Mouse (Mus musculus): ENCODE data around the gene Baiap2l2.

The Baiap2l2 gene

DNA sequence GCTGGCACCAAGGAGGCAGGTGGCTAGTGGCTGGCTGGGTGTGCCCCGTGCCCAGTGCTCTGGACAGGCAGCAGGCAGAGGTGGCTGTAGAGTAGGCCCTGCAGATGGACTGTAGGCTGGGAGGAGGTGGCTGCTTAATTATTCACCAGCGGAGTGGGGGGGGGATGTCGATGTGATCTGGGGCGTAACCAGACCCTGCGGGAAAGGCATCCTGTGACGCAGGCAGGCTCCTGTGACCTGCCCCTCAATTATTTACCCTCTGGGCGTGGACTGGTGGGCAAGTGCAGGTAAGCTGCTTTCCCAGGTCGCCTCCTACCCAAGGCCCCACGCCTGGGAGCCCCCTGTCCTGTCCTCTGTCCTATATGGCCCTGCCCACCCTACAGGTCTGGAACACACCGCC is at the start of gene Baiap2l2:
Gene Baiap2l2, minus strand, starts transcription at position 139 of the 400 bp plus-strand sequence.
- DNase-seq (ENCODE audit: low read depth, low spot score), result no peak

DNA sequence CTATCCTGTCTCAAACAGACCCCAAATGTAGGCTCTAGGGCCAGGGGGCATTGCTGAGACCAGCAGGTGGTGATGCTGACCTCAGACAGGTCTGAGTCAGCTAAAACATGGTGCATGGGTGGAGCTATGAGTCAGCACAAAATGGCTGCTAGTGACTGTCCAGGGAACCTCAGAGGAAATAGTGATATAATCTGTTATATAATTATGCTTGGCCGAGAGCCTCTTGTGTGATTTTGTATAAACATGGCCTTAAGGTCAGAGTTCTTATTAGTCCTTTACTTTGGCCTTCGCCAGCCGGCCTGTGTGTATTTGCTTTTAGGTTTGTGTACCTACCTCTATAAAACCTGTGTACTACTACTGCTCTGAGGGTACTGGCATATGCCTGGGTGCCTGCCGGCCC is 48.1 kb upstream of the Baiap2l2 start:
- peak; percentile 47 for DNase-seq (ENCODE audit: low read depth, low spot score)

DNA sequence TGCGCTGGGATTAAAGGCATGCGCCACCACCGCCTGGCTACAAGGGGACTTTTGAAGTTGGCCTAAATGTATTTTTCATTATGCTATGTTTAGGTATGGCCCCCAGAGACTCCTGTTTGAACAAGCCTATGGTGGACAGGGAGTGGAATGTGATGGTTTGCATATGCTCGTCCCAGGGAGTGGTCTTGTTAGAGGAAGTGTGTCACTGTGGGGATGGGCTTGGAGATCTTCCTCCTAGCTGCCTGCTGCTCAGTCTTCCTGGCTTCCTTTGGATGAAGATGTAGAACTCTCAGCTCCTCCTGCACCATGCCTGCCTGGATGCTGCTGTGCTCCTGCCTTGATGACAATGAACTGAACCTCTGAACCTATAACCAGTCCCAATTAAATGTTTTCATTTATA is 45.2 kb upstream of the Baiap2l2 start:
- no peak for DNase-seq (ENCODE audit: low read depth, low spot score)

DNA sequence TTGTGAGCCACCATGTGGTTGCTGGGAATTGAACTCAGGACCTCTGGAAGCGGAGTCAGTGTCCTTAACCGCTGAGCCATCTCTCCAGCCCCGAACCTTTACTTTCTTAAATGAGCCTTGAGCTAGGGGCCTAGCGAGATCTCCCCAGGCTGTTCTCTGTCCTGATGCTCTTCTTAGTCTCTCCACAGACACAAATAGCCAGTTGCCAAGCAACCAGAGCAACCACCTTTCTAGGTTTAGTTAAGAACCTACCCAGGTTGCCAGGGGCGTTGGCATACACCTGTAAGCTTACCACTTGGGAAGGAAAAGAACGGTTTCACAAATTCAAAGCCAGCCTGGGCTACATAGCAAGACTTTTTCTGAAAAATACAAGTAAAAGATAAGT is 44.6 kb upstream of the Baiap2l2 start:
- DNase-seq (ENCODE audit: low read depth, low spot score), result no peak

DNA sequence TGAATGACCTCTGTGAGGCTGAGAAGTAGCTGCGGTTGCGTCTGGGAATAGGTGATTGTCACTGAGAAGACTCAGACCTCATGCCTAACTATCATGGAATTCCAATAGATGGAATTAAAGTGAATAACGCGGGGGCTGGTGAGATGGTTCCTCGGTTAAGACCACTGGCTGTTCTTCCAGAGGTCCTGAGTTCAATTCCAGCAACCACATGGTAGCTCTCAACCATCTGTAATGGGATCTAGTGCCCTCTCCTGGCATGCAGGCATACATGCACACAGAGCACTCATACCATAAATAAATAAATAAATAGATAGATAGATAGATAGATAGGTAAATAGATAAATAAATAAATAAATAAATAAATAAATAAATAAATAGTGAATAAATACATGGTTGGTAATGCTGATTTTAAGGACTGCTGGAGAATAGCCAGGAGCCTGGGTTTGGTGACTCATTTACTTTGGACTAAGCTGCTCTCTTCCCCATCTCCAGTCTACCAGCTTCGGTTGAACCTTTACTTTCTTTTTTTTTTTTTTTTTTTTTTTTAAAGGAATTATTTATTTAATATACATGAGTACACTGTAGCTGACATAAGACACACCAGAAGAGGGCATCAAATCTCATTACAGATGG is 44.1 kb upstream of the Baiap2l2 start:
- DNase-seq (ENCODE audit: low read depth, low spot score), result no peak

DNA sequence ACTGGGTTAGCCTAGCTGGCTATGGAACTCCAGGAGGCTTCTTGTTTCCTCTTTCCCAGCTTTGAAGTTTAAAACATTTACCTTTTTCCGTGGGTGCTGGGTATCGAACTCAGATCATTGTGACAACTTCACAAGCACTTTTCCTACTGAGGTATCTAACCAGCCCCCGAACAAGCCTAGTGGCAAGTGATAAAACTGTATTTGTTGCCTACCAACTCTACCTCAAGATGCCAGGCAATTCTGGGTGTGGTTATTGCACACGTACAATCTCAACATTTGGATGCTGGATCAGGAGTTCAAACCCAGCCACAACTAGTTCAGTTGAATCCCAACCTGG is 43.6 kb upstream of the Baiap2l2 start:
- DNase-seq (ENCODE audit: low read depth, low spot score), result no peak

DNA sequence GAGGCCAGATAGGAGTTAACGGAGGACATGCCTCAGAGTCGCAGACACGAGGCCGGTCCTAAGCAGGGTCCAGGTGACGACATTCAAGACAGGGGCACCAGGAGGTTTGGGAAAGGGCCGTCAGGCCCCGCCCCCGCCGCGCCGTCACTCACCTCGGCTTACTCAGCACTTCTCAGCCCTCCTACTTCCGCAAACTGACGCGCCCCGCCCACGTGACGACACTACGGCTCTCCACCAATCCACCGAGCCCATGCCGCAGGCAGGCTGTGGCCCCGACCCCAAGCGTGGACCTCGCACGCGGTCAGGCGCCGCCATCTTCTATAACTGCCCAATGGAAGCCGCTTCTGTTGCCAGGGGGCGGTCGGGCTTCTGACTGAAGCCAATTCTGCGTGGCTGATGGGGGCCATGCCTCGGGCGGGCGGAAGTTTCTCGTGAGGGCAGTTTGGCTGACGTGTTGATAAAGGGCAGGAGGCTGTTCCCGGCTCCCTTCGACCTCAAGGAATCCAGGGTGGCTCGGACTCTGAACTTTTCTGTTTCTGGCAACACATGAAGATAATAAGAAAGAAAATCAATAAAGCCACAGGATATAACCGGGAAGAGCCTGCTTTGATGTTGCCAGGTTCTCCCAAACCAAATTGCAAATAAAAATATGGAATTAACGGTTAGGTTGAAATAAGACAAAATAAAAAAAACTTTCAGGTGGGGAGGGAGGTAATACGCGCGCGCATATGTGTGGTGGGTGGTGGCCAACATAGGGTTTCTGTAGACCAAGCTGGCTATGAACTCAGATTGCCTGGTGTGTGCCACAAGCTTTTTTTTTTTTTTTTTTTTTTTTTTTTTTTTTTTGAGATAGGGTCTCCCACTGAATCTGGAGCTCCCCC is 43.0 kb upstream of the Baiap2l2 start, which contains the start of gene Pla2g6:
Gene Pla2g6, minus strand, starts transcription at position 333 of the 881 bp plus-strand sequence.
- peak; percentile 98 for DNase-seq (ENCODE audit: low read depth, low spot score)

DNA sequence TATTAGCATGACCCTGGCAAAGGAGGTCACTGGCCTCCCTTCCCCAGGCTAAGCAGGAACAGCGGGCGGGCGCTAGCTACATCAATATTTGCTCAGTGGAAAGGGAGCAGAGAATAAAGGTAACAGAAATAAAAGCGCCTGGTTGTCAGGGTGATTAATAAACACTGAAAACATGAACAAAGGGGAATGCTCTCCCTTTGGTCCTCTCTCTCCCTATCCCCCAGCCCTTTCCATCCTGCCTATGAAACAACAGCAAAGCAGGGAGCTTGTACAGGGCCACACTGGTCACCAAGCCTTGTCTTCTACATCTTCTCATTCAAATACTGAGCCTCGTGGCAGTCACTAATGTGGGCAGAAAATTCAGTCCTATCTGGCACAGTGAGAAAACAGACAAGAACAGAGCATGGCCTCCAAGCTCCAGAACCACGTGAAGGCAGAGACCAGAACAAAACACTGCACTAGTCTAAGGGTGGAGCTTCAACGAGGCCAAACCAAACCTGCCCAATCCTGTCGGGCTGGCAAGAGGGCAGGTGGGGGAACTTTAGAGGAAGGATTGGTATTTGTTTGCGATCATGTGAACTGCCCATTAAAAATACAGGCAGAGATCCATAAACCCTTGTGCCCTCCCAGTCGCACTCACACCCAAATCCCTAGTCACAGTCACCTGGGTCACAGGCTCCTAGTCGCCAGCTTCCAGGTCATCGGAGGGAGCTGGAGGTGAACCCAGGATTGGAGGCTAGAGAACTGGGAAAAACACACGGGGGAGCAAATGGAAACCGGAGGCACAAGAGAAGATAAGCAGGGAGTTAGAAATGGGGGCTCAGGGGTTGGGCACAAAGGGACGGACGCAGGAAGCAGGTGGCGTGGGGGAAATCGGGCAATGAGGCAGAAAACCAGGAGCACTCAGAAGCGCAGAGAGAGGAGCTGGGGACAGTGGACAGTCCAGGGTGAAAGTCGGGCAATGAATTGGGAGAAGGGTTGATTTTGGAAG is 41.9 kb upstream of the Baiap2l2 start:
- no peak for DNase-seq (ENCODE audit: low read depth, low spot score)

DNA sequence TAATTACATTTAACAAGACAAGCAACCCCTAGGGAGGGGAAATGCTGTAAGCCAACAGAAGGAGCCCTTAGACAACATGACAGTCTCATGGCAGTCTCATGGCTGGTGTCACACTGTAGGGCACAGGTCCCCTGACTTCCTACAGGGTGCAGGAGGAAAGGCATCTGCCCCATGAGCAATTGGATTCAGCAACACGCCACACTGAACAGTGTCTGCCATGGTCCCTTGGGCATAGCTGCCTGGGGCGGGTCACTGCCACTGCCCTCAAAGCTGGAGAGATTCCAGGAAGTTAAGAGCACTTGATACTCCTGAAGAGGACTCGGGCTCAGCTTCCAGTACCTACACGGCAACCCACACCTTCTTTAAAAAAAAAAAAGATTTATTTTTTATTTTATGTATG is 40.9 kb upstream of the Baiap2l2 start:
- DNase-seq (ENCODE audit: low read depth, low spot score), result no peak

DNA sequence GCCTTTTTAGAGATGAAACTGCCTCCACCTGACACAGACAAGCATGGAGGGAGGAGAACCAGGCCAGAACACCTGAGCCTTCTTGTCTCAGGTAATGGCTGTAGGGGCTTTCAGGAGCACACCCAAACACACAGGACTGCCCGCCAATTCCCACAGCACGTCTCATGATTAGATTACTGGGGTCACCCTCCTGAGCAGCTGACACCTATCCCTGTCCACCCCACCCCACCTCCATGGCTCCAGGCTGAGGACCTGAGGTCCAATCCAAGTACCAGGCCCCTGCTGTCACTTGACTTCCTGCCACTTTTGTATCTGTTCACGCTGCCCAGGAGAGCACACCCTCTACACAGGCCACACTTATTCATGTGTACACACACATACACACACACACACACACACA is 40.4 kb upstream of the Baiap2l2 start:
- DNase-seq (ENCODE audit: low read depth, low spot score), result no peak

DNA sequence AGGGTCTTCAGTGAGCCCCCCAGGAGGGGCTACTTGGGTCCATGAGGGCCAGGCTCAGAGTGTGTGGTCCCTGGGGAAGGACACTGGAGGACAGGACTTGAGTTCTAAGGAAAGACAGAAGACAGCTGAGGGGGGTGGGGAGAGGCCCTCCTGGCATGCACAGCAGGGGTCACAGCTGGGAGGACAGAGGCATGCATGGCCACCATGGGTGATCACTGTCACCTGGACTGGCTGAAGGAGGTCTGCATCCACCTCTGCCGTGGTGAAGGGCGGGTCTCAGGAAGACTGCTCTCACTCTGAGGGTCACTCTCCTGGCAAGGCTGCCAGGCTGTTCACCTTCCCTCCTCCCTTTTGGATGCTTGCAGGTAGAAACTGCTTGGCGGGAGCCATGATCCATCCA is 39.0 kb upstream of the Baiap2l2 start:
- no peak for DNase-seq (ENCODE audit: low read depth, low spot score)

DNA sequence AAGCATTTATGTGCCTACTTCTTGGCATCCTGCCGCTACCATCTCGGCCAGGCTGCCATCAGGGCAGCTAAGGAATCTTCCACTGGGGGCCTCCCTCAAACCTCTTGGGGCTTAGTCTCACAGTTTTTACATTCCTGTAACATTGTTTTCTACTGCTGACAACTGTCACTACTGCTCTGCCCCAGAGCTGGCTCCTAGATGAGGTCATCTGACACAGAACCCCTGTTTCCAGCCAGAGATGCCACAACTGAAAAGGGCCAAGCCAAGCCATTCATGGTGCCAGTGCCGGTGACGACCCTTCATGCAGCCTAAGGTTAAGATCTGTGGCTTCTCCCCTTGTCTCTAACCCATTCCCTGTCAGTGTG is 38.4 kb upstream of the Baiap2l2 start:
- DNase-seq (ENCODE audit: low read depth, low spot score), result no peak

DNA sequence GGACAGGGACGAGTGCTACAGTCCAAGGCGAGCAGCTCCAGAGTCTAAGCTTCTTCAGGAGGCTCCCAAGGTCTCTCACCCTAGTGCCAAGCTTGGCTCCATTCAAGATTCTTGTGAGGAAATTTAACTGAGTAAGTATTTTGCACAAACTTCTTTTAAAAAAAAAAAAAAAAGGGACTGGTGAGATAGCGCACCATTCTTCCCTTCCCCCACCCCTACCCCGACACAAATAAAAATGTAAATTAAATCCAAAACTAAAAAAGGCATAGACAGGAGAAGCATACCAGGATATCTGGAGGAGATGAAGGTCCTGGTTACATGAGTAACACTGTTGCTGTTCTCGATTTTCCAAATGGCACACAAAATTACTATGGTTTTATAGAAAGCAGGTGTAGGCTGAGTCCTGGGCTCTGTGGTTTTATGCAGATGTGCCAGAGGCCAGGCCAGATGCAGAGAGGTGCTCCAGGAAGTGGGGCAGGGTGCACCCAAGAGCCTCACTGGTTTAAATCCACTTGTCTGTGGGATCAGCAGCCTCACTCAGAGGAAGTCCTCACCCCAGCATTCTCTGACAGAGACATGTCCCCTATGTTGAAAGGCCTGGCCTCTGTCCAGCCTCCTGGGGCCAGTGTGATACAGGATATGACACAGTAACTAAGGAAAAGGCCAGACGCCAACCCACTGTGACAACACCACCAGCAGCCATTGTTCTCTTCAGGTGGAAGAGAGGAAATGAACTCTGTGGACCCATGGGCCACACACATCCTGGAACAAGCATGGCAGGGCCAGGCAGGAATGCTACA is 37.9 kb upstream of the Baiap2l2 start:
- peak; percentile 61 for DNase-seq (ENCODE audit: low read depth, low spot score)

DNA sequence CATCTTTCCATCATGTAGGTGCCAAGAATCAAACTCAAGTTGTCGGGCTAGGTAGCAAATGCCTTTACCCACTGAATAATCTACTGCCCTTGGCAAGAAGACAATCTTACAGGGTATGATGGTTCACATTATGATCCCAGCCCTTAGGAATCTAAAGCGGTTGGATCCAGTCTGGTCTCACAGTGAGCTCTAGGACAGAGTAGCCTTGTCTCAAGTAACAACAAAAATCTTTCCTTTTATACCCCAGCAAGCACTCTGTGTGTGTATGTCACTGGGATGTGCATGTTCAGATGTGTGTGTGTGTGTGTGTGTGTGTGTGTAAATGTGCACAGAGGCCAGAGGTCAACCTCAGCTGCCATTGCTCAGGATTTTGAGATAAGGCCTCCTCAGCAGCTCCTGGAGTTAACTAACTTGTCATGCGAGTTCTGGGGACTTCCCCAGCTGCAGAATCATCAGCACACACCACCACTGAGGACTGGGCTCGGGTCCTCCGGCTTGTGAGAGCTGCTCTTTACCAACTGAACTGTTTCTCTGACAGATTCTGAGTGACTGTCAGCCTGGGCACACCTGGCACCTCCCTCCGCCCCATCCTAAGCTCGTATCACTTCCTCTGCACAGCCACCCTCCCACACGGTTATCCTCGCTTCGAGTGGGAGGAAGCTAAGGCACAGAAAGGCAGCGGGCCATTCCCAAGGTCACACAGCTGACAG is 37.1 kb upstream of the Baiap2l2 start:
- DNase-seq (ENCODE audit: low read depth, low spot score), result no peak

DNA sequence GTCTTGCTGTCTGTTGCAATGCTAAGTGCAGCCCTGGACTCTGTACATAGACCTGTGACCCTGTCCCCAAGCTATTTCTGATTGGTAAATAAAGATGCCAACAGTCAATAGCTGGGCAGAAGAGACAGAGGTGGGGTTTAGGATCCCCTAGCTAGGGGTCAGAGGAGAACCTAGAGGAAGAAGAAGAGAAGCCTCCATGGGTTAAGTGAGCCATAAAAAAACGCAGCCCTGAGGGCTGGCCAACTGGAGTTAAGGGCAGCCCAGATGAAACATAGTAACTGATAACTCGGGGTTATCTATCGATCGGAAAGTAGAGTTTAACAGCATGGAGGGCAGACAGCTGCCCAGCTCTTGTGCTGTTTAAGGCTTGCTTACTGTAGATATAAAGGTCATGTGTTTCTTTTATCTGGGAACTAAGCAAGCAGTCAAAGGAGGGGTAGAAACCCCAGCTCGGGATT is 36.4 kb upstream of the Baiap2l2 start:
- DNase-seq (ENCODE audit: low read depth, low spot score), result no peak

DNA sequence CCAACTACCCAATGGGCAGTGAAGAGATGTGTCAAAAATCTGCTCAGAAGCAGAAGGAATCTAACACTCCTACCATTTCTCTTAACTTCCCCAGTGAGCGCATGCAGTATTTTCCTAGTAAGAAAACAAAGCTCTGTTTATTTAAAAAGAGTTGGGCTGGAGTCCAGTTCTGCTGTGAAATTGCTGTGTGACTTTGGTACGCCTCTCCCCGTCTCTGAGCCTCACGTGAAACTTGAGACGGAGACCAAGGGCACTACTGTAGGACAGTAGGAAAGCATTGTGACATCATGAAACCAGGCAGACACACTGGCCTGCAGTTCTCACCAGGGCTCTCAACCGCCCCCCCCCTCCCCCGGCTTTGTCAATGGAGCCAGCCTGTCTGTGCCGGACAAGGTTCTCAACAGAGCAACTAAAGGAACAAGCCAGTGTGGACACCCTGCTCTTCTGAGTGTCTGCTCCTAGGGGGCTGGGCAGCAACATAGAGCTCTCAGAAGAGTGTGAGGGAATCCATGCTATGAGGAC is 28.6 kb upstream of the Baiap2l2 start:
- no peak for DNase-seq (ENCODE audit: low read depth, low spot score)

DNA sequence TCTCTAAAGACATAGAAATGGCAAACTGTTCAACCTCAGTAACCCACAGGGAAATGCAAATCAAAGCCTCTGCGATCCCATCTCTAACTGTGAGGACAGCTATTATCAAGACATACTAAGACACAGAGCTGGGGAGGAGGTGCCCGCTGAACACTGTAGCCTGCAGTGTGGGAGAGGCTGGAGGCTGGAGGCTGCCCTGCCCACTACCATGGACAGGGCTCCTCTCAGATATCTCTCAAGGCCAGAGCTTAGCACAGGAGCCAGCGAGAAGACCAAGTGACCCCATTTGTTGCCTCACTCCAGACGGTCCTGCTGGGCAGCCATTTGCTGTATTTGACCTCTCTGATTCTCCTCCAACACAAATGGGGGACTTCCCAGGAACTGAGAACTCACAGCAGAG is 22.5 kb upstream of the Baiap2l2 start:
- no peak for DNase-seq (ENCODE audit: low read depth, low spot score)

DNA sequence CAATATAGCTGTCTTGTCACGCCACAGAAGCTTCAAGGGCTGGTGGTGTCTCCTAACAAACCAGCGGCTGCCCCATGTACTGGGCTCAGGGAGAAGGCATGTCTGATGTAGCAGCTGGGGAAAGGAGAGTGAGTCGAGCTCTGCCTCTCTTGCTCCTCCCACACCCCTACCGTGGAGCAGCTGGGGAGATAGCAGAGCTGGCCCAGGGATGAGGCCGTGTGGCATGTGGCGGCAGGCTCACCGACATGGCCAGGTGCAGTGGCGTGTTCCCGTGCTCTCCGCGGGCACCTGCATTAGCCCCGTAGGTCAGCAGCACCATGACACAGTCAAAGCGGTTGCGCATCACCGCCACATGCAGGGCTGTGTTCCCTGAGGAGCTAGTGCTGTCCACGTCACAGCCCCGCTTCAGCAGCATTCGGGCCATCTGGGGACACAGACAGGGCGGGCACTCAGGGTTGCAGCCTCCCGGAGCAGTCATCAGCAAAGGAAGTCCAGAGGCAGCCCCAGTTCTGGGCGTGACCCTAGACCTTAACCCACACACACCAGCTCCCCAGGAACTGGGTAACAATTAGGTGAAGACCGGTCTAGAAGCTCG is 20.8 kb upstream of the Baiap2l2 start:
- no peak for DNase-seq (ENCODE audit: low read depth, low spot score)

DNA sequence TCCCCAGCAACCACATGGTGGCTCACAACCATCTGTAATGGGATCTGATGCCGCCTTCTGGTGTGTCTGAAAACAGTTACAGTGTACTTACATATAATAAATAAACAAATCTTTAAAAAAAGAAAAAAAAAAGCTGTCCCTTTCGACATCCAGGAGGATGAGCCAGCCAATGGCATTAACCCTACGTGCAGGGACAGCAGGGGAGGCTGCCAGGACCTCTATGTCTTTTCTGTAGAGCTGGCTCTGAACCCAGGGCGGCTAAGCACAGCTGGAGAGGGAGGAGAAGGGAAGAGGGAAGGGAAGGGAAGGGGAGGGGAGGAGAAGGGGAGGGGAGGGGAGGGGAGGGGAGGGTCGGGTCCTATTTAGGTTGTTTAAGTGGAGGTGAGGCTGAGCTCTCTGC is 19.5 kb upstream of the Baiap2l2 start:
- no peak for DNase-seq (ENCODE audit: low read depth, low spot score)

DNA sequence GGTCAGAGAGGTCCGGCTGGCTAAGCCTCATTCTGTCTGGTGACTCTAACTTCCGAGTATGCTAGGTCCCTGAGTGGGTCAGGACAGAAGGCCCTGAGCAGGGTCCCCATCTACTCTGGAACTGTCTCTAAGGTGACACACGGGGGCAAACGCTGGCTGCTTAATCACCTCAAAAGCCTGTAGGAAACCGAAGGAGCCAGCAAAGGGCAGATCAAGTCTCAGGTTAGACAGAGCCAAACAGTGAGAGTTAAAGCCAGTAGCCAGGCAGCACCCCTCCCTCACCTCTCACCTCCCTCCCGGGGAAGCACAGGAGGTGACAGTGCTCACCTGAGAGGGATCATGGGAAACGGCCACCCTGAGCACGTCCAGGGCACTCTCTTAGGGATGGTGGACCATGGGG is 18.4 kb upstream of the Baiap2l2 start:
- no peak for DNase-seq (ENCODE audit: low read depth, low spot score)

Measured in skeletal muscle tissue, adult 2 months (tissue).